Mouse (Mus musculus) thymus, adult 2 months (tissue): ENCODE data around the gene Apbb1. TPM values are rescaled to one million over a fixed set of nuclear protein-coding genes. Genes with fewer than 3 reads are reported as not detected.

Experiments
- DNase-seq: peaks from one replicate; pipeline ENCODE4 v3.0.0; 2021
- H3K27ac ChIP-seq: fragments of 200-500 bp; 2 replicates; pipeline ENCODE4 v1.5.1; 2012; ENCODE audit warnings: low read length, control low read depth; ENCODE audit not compliant: control insufficient read depth, insufficient read depth
- H3K27me3 ChIP-seq: fragments of 200-500 bp; 2 replicates; pipeline ENCODE4 v1.6.1; 2012; ENCODE audit warnings: mild to moderate bottlenecking, low read length, moderate library complexity, mixed read lengths; ENCODE audit not compliant: control insufficient read depth, insufficient read depth
- H3K36me3 ChIP-seq: fragments of 200-500 bp; 2 replicates; pipeline ENCODE4 v1.6.1; 2012; ENCODE audit warnings: mild to moderate bottlenecking, low read length, moderate library complexity; ENCODE audit not compliant: control insufficient read depth, insufficient read depth
- H3K4me1 ChIP-seq: fragments of 200-500 bp; replicated peaks from 2 replicates; pipeline ENCODE4 v1.6.1; 2012; ENCODE audit warnings: low read length; ENCODE audit not compliant: control insufficient read depth, insufficient read depth
- H3K4me3 ChIP-seq: fragments of 200-500 bp; 2 replicates; pipeline ENCODE4 v1.5.1; 2012; ENCODE audit warnings: mild to moderate bottlenecking, low read length, control low read depth, moderate library complexity; ENCODE audit not compliant: control insufficient read depth, insufficient read depth
- CTCF ChIP-seq: fragments of 200-500 bp; IDR thresholded peaks from 2 replicates; pipeline ENCODE4 v1.5.1; 2012; ENCODE audit warnings: mild to moderate bottlenecking, control low read depth, low read length, moderate library complexity, borderline replicate concordance; ENCODE audit not compliant: control insufficient read depth, poor library complexity, insufficient read depth; ENCODE audit errors: extremely low read depth
- POLR2A ChIP-seq: fragments of 200-500 bp; IDR thresholded peaks from 2 replicates; pipeline ENCODE4 v1.6.1; 2012; ENCODE audit warnings: mild to moderate bottlenecking, low read length, control low read depth, moderate library complexity; ENCODE audit not compliant: control insufficient read depth, poor library complexity, insufficient read depth; ENCODE audit errors: extremely low read depth
- WGBS: fragments of 180-500 bp; shearing (Covaris S2); methylation state at CpG from one replicate; pipeline ENCODE4 v1.1.7; 2018; 5-methylcytosine and 5-hydroxymethylcytosine counted together
- polyA plus RNA-seq: library from polyadenylated mRNA; depleted of rRNA; stranded (reverse); fragments of >200 nt; gene quantifications from 2 replicates; pipeline ENCODE4 v1.2.3, GENCODE M21; 2012; rRNA removed

Gene Apbb1
- polyA plus RNA-seq, 1 experiment, result 34.8 TPM

DNA sequence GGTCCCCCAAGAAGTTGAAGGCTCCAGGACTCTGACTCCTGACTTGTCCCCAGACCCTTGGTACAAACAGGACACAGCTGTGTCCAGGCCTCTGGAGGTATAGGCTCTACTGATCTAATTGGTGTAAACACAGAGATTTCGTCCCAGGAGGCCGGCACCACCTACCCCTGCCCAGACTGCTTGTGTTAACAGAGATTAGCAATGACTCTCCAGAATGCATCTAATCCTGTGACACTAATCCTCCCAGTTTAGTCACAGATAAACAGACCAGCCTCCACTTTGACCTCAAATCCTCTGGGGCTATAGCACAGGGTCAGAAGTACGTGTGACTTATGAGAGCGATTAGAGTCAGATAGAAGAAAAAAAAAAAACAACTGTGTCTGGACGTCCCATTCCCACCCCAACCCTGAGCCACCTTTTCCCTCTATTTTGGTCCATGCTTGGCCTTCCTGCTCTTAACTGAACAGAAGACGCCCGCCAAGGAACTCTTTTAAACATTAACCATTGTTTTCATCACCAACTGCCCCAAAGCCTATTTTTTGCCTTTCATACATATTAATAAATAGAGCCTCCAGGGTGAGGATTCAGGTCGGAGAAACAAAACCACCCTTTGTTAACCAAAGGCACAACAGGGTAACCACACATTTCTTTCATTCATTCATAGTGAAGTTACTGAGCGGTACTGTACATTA is 64.6 kb downstream of the Apbb1 start:
- Histone ChIP-seq H3K4me3 (no peak overlapping the region), H3K36me3 (no peaks in the 10 kb centered on the region), H3K4me1 (no peaks in the 10 kb centered on the region), H3K27ac (no peak overlapping the region), H3K27me3 (no peaks in the 10 kb centered on the region)
- 88% methylated on average over 9 of the region's 9 CpGs for WGBS
- TF ChIP-seq POLR2A, result no peak
- no peak for TF ChIP-seq CTCF
- DNase-seq, result no peak

- H3K27me3 ChIP-seq, result no peaks in the 10 kb centered on the region
- WGBS, result 12% methylated on average over 5 of the region's 5 CpGs
- H3K36me3 ChIP-seq, result no peaks in the 10 kb centered on the region
- H3K4me1 ChIP-seq, result no peaks in the 10 kb centered on the region
- H3K4me3 ChIP-seq, result no peak overlapping the region
- TF ChIP-seq POLR2A, result no peak
- peak; percentile 95 for TF ChIP-seq CTCF
- H3K27ac ChIP-seq, result no peak overlapping the region
- DNase-seq, result peak; percentile 61
Observed at GRCm38 (mm10) chr7:105515178-105515577, 66.3 kb downstream of the Apbb1 start.

DNA sequence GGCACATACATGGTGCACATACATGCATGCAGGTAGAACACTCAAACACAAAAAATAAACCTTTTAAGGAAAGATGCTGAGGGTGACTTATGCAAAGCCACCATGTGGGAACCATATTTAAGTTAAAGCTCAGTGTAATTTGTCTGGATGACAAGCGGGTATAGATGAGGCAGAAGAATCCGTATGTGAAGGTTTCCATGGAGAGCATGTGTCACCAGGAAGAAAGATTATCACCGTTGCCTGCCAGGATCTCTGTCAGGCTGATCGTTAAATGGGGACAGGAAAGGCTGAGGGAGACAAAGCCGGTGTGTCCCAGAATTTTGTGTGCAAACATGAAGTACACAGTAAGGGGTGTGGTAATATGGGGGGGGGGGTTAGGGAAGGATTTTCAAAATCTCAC is 66.9 kb downstream of the Apbb1 start:
- Histone ChIP-seq H3K4me1 (no peaks in the 10 kb centered on the region), H3K27ac (no peak overlapping the region), H3K4me3 (no peak overlapping the region), H3K27me3 (no peaks in the 10 kb centered on the region), H3K36me3 (no peaks in the 10 kb centered on the region)
- TF ChIP-seq POLR2A (no peak), CTCF (no peak)
- 75% methylated on average over 5 of the region's 5 CpGs for WGBS
- no peak for DNase-seq

GRCm38 (mm10) chr7:105513845-105514291 is 67.6 kb downstream of the Apbb1 start:
- H3K4me1 ChIP-seq, result no peaks in the 10 kb centered on the region
- TF ChIP-seq CTCF (no peak), POLR2A (no peak)
- DNase-seq, result no peak
- no peak overlapping the region for H3K27ac ChIP-seq
- H3K4me3 ChIP-seq, result no peak overlapping the region
- no peaks in the 10 kb centered on the region for H3K27me3 ChIP-seq
- WGBS, result 75% methylated on average over 5 of the region's 5 CpGs
- no peaks in the 10 kb centered on the region for H3K36me3 ChIP-seq

DNA sequence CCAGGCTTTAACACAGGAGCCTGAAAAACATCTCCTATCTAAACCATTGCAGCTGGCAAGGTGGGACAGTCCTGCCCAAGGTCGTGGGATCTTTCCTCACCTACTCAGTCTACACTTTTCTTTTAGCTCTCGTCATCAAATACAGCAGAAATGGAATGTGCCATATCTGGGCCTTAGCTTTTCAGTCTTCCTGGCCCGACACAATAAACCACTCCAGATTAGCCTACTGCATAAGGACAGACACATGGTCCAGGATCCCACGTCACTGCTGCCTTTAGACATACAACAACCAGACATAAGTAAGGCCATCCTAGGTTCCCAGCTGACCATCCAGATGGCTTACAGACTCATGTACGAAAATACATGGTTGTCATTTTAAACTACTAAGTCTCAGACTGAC is 71.3 kb downstream of the Apbb1 start:
- Histone ChIP-seq H3K36me3 (no peaks in the 10 kb centered on the region), H3K4me3 (no peak overlapping the region), H3K27ac (no peak overlapping the region), H3K27me3 (no peaks in the 10 kb centered on the region), H3K4me1 (no peaks in the 10 kb centered on the region)
- TF ChIP-seq CTCF (no peak), POLR2A (no peak)
- no peak for DNase-seq
- 83% methylated on average over 5 of the region's 5 CpGs for WGBS

Other genes starting within 250 kb of the Apbb1 start
- gene Olfr690, start 247.5 kb downstream of the Apbb1 start, polyA plus RNA-seq, result not detected in 2 replicates
- gene Olfr691, start 239.4 kb downstream of the Apbb1 start, polyA plus RNA-seq, result not detected in 2 replicates
- gene Olfr692, start 213.4 kb downstream of the Apbb1 start, polyA plus RNA-seq, result not detected in 2 replicates
- gene Gm5901, start 206.6 kb downstream of the Apbb1 start, polyA plus RNA-seq, result 0.08 TPM in 1 of 2 replicates, not detected in the other
- 36.6 and 52.6 TPM in 2 replicates for gene Fam160a2, start 181.6 kb downstream of the Apbb1 start, polyA plus RNA-seq
- gene Cnga4, start 177.1 kb downstream of the Apbb1 start, polyA plus RNA-seq, result 0.19 TPM in 1 of 2 replicates, not detected in the other
- gene Cckbr, start 155.9 kb downstream of the Apbb1 start, polyA plus RNA-seq, result 0.24 and 0.28 TPM in 2 replicates
- 12.7 and 14.5 TPM in 2 replicates for gene Cavin3, start 99.4 kb downstream of the Apbb1 start, polyA plus RNA-seq
- gene Smpd1, start 27.3 kb downstream of the Apbb1 start, polyA plus RNA-seq, result 43.3 and 47.7 TPM in 2 replicates
- 0.97 and 8.6 TPM in 2 replicates for gene Hpx, start 18.5 kb upstream of the Apbb1 start, polyA plus RNA-seq
- gene Trim3, start 51.9 kb upstream of the Apbb1 start, polyA plus RNA-seq, result 22.0 and 24.1 TPM in 2 replicates
- 151 and 194 TPM in 2 replicates for gene Timm10b, start 58.4 kb upstream of the Apbb1 start, polyA plus RNA-seq
- gene Arfip2, start 58.8 kb upstream of the Apbb1 start, polyA plus RNA-seq, result 53.6 and 56.8 TPM in 2 replicates
- gene Gm45799, start 58.9 kb upstream of the Apbb1 start, polyA plus RNA-seq, result 414 and 445 TPM in 2 replicates
- gene Dnhd1, start 69.2 kb upstream of the Apbb1 start, polyA plus RNA-seq, result 1.4 and 2.7 TPM in 2 replicates
- 179 and 182 TPM in 2 replicates for gene Ilk, start 154.9 kb upstream of the Apbb1 start, polyA plus RNA-seq
- 16.3 and 17.1 TPM in 2 replicates for gene Rrp8, start 155.7 kb upstream of the Apbb1 start, polyA plus RNA-seq
- gene Taf10, start 162.7 kb upstream of the Apbb1 start, polyA plus RNA-seq, result 553 and 667 TPM in 2 replicates
- gene Tpp1, start 170.6 kb upstream of the Apbb1 start, polyA plus RNA-seq, result 134 and 153 TPM in 2 replicates
- gene Dchs1, start 206.0 kb upstream of the Apbb1 start, polyA plus RNA-seq, result 2.0 and 2.1 TPM in 2 replicates
- gene Mrpl17, start 229.4 kb upstream of the Apbb1 start, polyA plus RNA-seq, result 140 and 157 TPM in 2 replicates